Mouse (Mus musculus) layer of hippocampus, postnatal 36 days (tissue): ENCODE results near the gene Epha1. TPM values are rescaled to one million over a fixed set of nuclear protein-coding genes. Genes with fewer than 3 reads are reported as not detected.

ENCODE experiments used
- DNase-seq, 2 experiments: peaks; one replicate each; pipeline ENCODE4 v3.0.0; 2022
- total RNA-seq, 2 experiments: library from RNA; stranded (reverse); gene quantifications; 2 replicates each; pipeline ENCODE4 v1.2.3; 2021

Gene Epha1
- total RNA-seq, 2 experiments from 2014 or later, result 0.15 TPM; not detected in 1

- peak; percentile 78 to 82 for DNase-seq
Measured at GRCm38 (mm10) chr6:42324482-42325267, 48.4 kb downstream of the Epha1 start, which contains the start of gene Fam131b. Fam131b (minus strand) TSS chr6:42324643.

- peak; percentile 37 to 41 for DNase-seq
Measured at GRCm38 (mm10) chr6:42324067-42324481, 49.0 kb downstream of the Epha1 start.

GRCm38 (mm10) chr6:42323371-42324066 lies 49.5 kb downstream of the Epha1 start:
- no peak for DNase-seq

- no peak for DNase-seq
Measured at GRCm38 (mm10) chr6:42318293-42318692, 54.8 kb downstream of the Epha1 start.

GRCm38 (mm10) chr6:42310427-42311053 lies 62.5 kb downstream of the Epha1 start:
- no peak for DNase-seq

GRCm38 (mm10) chr6:42309816-42310378 lies 63.2 kb downstream of the Epha1 start:
- DNase-seq, result no peak

Other genes with a start within 250 kb of the Epha1 start
- not detected for gene Tas2r139, start 232.3 kb downstream of the Epha1 start, total RNA-seq
- gene Tas2r144, start 157.9 kb downstream of the Epha1 start, total RNA-seq, result not detected
- 1 to 10 TPM; 9.5 to 9.6 TPM for gene Gstk1, start 127.3 kb downstream of the Epha1 start, total RNA-seq
- not detected for gene Tmem139, start 111.3 kb downstream of the Epha1 start, total RNA-seq
- gene Casp2, start 108.3 kb downstream of the Epha1 start, total RNA-seq, result 10 to 100 TPM; 20.6 to 23.7 TPM
- 1 to 10 TPM; 2.7 to 3.6 TPM for gene Clcn1, start 86.6 kb downstream of the Epha1 start, total RNA-seq
- 10 to 100 TPM; 76.2 to 77.0 TPM for gene Fam131b, start 48.6 kb downstream of the Epha1 start, total RNA-seq
- gene Zyx, start 23.6 kb downstream of the Epha1 start, total RNA-seq, result 10 to 100 TPM; 42.8 to 45.0 TPM
- under 1 TPM in 1 of 2 experiments, not detected in 1; 0.40 TPM for gene Tas2r143, start 27.0 kb upstream of the Epha1 start, total RNA-seq
- not detected for gene Tas2r135, start 32.2 kb upstream of the Epha1 start, total RNA-seq
- gene Tas2r126, start 61.3 kb upstream of the Epha1 start, total RNA-seq, result not detected
- not detected for gene Olfr458, start 91.9 kb upstream of the Epha1 start, total RNA-seq
- gene Olfr457, start 103.1 kb upstream of the Epha1 start, total RNA-seq, result not detected
- not detected for gene Olfr456, start 113.9 kb upstream of the Epha1 start, total RNA-seq
- gene Olfr455, start 174.3 kb upstream of the Epha1 start, total RNA-seq, result not detected
- not detected for gene Tcaf3, start 224.4 kb upstream of the Epha1 start, total RNA-seq